Mouse (Mus musculus) urinary bladder, postnatal 14 days (tissue): Measurements from ENCODE around the gene Cd24a.

ENCODE experiments used
- DNase-seq: peaks from one replicate; pipeline ENCODE4 v3.0.0; 2021; ENCODE audit warnings: low spot score

Gene Cd24a

GRCm38 (mm10) chr10:43584538-43584937, 6.5 kb downstream of the Cd24a start:
- DNase-seq: no peak

- DNase-seq: no peak
Observed at GRCm38 (mm10) chr10:43588470-43589177, 10.5 kb downstream of the Cd24a start.

- DNase-seq: no peak
Observed at GRCm38 (mm10) chr10:43591477-43591876, 13.4 kb downstream of the Cd24a start.

- DNase-seq: no peak
Observed at GRCm38 (mm10) chr10:43593182-43593581, 15.1 kb downstream of the Cd24a start.

GRCm38 (mm10) chr10:43594187-43594586, 16.1 kb downstream of the Cd24a start:
- DNase-seq: no peak

- DNase-seq: no peak
Observed at GRCm38 (mm10) chr10:43594894-43595293, 16.8 kb downstream of the Cd24a start.

- no peak for DNase-seq
Observed at GRCm38 (mm10) chr10:43598067-43598726, 20.1 kb downstream of the Cd24a start.

GRCm38 (mm10) chr10:43601039-43601438, 23.0 kb downstream of the Cd24a start:
- no peak for DNase-seq

- DNase-seq: no peak
Observed at GRCm38 (mm10) chr10:43601511-43602396, 23.7 kb downstream of the Cd24a start.

- no peak for DNase-seq
Observed at GRCm38 (mm10) chr10:43603975-43604686, 26.0 kb downstream of the Cd24a start.

GRCm38 (mm10) chr10:43604687-43605250, 26.7 kb downstream of the Cd24a start:
- no peak for DNase-seq

- DNase-seq: no peak
Observed at GRCm38 (mm10) chr10:43605901-43606300, 27.8 kb downstream of the Cd24a start.

GRCm38 (mm10) chr10:43609507-43609906, 31.4 kb downstream of the Cd24a start:
- no peak for DNase-seq

- DNase-seq: no peak
Observed at GRCm38 (mm10) chr10:43609958-43610357, 31.9 kb downstream of the Cd24a start.

- DNase-seq: no peak
Observed at GRCm38 (mm10) chr10:43611081-43611480, 33.0 kb downstream of the Cd24a start.

GRCm38 (mm10) chr10:43619059-43619531, 41.0 kb downstream of the Cd24a start:
- no peak for DNase-seq

GRCm38 (mm10) chr10:43619939-43620338, 41.9 kb downstream of the Cd24a start:
- no peak for DNase-seq

GRCm38 (mm10) chr10:43623510-43623909, 45.4 kb downstream of the Cd24a start:
- DNase-seq: no peak

- no peak for DNase-seq
Observed at GRCm38 (mm10) chr10:43624362-43624761, 46.3 kb downstream of the Cd24a start.

- no peak for DNase-seq
Observed at GRCm38 (mm10) chr10:43624791-43625398, 46.8 kb downstream of the Cd24a start.

GRCm38 (mm10) chr10:43625578-43625977, 47.5 kb downstream of the Cd24a start:
- DNase-seq: no peak
